Mouse (Mus musculus) lung, postnatal 0 days (tissue): ENCODE results near the gene Pcnx2.

Experiments
- CTCF ChIP-seq: IDR thresholded peaks from 2 replicates; pipeline ENCODE4 v1.5.1; 2016; ENCODE audit warnings: antibody characterized with exemption, mild to moderate bottlenecking
- EP300 ChIP-seq: IDR thresholded peaks from 2 replicates; pipeline ENCODE4 v1.6.1; 2016; ENCODE audit warnings: antibody characterized with exemption, mild to moderate bottlenecking, control low read depth

DNA sequence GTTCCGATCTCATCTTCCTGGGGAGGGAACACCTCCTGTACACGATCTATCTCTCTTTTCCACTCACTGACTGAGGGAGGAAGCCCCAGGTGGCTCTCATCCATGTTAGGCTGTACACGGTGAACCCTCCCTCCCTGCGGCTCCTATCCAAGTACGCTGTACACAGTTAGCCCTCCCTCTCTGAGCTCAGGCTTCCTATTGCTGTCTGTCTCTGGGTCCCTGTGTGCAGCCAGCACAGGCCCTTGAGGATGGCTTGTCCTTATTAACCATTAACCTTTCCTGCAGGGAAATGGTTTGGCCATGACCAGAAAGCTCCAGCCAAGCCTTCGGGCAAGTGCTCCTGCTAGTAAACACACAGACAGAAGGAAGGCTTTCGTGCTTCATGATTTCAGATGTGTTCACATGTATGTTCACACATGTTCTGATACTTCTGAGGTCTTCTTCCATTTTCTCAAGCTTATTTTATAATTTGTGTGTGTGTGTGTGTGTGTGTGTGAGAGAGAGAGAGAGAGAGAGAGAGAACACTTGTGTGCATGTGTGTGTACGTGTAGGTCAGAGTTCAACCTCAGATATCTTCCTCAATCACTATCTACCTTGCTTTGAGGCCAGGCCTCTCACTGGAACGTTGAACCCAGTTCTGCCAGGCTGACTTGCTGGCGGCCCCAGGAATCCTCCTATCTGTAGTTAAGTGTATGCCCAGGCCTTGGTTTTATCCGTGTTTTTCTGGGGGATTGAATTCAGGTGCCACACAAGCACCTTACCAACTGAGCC, 32.3 kb upstream of the Pcnx2 start:
- no peak for TF ChIP-seq CTCF
- no peak for TF ChIP-seq EP300
